Mouse (Mus musculus): ENCODE data around the gene Dppa5a.
"Not testable (repeated sequence)": the region's sequence is repeated elsewhere in the genome, so short reads cannot be mapped to it uniquely, and the experiment has no call there.

DNA sequence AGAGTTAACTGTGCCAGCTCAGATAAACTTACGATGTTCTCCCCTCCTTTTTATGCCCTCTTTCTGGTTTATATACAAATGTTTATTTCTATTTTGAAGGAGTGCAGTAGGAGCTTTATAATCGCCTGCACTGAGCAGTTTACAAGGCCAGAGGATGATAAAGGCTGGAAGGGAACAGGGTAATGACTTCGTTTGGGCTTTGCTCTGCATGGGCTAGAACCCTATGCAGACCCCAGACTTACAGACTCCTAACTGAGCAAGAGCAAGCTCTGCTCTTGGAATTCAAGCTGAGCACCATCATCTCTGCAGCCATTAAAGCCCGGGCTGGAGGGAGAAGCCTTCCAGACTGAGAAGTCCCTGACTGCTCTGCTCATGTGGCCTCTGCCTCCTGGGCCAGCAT lies 22.7 kb downstream of the Dppa5a start:
- not testable (repeated sequence) for TF ChIP-seq POLR2A (IDR thresholded peaks at IDR 0.05; ENCODE audit: low read depth, low read length); CTCF (IDR thresholded peaks at IDR 0.05; ENCODE audit: extremely low read depth, insufficient read depth, insufficient read length, insufficient replicate concordance)

Data from spleen, adult 2 months (tissue).